Mouse (Mus musculus): ENCODE results near the gene Evx2.

Gene Evx2

DNA sequence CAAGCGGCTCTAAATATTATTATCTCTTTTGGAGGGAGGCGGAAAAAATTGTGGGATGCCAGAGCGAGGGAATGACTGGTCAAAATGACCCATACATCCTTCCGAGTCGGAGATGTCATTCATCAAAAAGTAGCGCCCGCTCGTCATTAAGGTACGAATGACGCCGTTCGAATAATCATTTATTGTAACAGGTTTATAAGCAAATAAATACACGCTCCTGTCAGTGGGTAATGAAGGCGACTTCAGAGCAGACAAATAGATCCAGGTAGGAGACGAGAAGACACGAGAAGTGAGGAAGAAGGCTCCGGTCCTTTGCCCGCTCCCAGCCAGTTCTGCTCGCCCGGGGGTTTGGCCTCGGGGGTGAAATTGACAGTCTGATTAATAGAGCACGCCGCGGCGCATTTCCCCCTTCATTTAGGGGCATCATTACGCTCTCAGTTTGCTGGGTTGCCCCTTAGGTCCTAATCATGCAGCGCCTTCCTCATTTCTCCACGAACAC, at the start of gene Evx2:
Gene Evx2, minus strand, starts transcription at position 51 of the 499 bp plus-strand sequence.
- no peak for DNase-seq (ENCODE audit: low spot score)

DNA sequence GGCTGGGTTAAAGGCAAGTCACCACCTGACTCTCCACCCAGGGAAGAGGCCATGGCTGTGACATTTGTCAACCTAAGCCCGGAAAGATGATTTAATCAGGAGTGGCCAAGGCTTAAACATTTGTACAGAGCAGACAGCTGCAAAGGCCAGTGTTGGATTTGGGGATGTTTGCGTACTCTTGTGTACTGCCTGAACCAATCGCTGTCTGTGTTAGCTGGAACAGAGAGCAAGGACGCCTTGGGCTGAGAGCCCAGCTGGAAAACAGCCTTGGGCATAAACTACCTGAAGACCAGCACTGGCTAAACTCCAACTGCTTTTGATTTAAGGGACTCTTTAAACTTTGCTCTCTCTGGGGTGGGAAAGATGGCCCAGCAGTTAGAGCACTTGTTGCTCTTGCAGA, 49.3 kb upstream of the Evx2 start:
- no peak for DNase-seq (ENCODE audit: low spot score)

DNA sequence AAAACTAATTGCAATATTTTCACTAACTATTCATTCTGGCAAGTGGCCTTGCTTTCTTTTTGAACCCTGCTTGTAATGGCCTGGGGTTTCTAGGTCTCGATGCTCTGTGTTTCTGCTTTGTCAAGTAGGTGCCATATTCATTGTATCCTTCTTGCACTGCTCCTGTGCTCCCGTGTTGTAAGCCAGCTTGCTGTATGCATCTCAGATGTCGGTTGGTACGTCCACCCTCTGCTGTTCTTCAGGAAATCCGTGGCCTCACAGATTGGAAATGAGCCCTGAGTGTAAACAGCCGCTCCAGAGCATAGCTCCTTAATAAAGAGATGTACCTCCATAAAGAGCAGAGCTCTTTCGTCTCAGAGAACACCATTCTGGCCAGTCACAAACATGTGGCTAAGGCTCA, 48.2 kb upstream of the Evx2 start:
- no peak for DNase-seq (ENCODE audit: low spot score)

DNA sequence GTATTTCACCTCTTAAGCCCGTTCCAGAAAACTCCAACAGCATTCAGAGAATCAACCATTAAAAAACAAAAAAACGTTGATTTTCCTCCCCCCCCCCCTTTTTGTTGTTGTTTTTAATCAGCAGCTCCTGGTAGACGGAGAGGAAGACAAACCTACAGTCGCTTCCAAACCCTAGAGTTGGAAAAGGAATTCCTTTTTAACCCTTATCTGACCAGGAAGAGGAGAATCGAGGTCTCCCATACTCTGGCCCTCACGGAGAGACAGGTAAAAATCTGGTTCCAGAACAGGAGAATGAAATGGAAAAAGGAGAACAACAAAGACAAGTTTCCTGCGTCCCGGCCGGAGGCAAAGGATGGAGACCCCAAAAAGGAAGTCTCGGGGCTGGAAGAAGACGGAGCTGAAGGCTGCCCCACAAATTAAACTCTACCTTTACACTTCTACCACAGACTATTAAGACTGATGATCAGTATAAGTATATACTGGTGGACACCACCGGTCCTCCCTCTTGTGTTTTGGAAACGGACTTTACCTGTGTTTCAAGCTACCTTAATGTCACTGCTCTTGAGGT, 47.1 kb upstream of the Evx2 start:
- no peak for DNase-seq (ENCODE audit: low spot score)

DNA sequence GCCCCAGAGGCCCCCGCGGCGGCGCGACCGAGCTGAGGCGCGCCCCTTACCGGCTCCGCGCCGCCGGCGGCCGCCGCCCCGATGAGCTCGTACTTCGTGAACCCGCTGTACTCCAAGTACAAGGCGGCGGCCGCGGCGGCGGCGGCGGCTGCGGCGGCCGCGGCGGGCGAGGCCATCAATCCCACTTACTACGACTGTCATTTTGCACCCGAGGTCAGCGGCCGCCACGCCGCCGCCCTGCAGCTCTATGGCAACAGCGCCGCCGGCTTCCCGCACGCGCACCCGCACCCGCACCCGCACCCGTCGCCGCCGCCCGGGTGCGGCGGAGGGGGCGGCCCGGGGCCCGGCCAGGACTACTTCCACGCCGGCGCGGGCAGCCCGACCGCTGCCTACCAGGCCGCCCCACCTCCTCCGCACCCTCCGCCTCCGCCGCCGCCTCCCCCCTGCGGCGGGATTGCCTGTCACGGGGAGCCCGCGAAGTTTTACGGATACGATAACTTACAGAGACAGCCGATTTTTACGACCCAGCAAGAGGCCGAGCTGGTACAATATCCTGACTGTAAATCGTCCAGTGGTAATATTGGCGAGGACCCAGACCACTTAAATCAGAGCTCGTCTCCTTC, 46.2 kb upstream of the Evx2 start:
- no peak for DNase-seq (ENCODE audit: low spot score)

DNA sequence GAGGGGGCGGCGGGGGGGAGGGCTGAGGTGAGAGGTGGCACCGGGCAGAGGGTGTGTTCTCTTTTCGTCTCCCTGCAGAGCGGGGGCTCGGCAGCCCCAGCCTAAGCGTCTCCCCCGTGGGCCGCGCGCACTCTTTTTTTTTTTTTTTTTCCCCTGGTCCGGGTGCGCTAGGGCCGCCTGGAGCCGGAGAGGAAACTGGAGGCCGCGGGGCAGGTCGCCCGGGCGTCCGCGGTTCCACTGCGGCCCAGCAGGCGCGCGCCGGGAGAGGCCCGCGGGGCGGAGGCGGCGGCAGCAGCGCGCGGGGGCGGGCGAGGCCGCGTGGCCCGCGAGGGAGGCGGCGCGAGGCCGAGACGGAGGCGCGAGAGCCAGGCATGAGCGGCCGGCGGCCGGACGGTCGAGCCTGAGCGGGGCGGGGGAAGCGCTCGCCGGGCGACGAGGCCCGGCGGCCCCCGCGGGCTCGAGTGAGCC, 45.7 kb upstream of the Evx2 start:
- DNase-seq (ENCODE audit: low spot score), result no peak

DNA sequence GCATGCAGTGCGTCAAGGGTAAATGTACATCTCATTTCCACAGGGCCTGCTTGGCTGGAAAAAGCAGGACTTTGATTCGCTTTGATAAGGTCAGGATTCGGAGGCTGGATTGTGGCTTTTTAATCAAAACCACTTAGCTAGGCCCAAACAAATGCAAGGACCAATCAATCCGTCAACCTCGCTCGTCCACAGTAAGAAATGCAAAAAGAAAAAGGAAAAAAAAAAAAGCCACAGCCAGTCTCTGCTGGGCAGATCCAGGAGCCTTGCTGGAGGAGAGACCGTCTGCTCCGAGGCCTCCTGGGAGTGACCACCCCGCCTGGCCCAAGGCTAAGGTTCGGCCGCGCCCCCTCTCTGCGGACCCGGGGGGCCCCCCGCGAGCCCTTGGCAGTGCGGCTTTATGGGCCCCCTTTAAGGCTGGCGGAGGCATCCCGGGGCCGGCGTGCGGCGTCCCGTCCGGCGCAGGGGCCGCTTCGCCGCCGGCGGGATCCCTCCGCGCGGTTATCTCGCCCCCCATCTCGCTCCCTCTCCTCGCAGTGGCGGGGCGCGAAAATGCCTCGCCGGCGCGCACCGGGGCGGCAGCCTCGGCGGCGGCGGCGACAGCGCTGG, 45.1 kb upstream of the Evx2 start, which contains the start of gene Hoxd8:
Gene Hoxd8, plus strand, starts transcription at position 223 of the 606 bp plus-strand sequence.
- no peak for DNase-seq (ENCODE audit: low spot score)

DNA sequence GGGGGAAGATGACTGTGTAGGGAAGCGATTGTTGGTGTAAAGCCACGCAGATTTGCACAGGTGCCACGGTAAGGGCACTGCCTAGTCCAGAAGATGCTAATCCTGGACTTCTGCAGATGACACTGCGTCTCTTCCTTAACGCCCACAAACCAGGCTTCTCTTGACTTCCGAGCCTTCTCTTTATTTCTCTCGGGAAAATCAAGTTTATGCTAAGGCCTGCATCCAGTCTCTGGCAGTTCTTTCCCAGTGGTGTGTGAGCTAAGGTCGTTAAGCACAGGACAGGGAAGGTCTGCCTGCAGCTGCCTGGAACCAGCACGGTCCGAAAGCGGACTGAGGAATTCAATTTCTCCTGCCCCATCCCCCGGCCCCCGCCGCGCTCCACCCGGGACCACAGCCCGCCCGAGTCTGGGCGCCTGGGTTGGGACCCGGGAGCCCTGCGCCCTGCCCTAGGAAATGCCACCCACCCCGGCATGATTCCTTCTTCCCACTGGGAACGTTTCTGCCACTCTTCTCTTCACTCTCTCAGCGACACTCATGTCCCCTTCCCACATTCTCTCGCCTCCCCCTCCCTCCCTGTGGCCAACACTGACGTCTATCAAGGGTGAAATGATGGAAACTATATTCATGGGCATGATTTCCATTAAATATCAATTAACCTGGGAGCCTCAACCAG, 44.5 kb upstream of the Evx2 start:
- DNase-seq (ENCODE audit: low spot score), result no peak

DNA sequence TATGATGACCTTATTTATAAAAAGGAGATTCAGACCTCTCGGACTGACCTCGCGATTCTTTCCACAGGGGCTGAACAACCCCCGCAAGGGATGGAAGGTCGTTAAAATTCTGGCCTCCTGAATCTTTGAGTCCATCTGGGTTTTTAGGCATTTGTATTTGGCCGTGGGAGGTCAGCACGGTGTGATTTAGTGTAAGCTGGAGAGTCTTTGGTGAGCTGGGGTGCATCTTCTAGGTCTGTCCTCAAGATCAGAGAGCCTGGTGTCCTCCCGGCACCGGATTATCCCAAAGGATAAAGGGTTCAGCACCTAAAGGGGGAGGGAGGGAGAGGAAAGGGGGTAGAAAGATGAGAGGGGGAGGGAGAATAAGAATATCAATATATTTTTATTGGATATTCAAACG, 44.0 kb upstream of the Evx2 start:
- no peak for DNase-seq (ENCODE audit: low spot score)

DNA sequence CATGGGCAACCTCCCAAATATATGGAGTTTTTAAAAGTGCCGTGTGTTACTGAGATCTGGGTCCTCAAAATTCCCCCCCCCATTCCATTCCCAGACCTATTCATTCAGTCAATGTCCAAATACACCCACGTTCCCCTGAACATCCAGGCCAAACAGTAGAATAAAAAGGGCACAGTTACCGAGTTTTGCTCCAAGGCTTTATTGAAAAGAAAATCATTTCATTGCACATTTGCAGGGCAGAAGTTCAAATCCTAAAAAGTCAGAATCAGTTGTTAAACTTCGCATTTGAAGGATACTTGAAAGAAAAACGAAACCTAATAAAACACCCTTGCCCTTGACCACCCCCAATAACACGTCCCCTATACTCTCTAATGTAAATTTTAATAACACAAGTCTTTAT, 43.5 kb upstream of the Evx2 start:
- no peak for DNase-seq (ENCODE audit: low spot score)

DNA sequence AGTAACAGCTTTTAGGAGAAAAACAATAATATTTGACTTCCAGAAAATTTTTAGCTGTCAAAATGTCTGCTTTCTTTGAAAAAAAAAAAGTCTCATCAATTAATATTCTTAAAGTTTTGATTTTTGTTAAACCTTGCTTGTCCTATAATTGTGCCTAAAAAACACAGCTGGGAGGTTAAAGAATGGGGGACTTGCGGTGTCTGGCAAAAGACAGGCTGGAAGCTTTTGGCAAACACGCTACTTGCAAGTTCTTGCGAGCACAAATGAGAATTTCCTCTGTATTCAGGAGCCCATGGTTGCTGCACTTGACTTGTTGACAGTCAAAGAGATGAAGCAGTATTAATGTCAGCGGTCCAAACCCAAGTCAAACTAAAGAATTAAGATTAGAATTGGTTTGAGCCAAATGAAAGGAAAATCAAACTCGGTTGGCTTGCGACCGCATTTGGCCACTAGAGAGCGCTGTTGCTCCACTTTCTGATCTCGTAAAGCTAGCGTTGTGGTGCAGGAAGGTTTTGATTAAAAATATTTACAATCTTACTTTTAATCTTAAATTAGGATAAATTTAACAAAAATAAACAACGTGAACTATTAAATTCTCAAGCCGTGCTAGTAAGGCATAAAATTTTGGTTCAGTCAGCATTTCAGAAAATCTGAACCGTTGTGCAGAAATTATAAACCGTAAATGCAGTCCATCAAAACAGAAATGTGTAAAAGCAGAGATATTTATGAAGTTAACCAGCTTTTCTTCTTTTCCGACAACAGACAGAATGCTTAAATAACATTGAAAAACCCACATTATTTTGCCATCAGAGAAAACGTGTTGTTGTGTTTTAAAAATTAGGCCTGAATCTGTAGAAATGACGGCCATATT, 42.8 kb upstream of the Evx2 start:
- DNase-seq (ENCODE audit: low spot score), result peak; percentile 74

DNA sequence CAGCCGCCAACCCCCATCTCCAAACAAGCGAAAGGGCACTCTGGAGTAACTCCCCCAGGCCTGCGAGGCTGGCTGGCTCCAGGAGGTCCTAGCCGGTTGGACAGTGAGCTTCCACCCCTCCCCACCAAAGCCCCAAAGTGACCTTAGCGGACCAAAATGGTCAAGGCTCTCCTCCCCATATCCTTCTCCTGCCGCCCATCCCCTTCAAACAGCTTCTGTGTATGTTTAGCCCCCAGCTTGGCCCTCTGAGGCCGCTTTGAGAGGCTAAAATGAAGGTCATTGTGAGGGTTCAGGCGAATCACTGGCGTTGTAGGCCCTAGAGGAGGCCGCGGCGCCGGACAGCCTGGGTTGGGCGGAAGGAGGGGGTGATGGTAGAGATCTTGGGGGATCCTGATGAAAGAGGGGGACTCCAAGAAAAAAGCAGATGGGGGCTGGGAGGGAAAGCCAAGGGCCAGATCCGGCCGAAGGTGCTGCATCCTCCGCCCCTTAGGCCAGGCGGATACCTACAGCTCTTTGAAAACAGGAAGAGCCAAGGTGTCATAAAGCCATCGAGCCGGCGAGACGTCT, 41.3 kb upstream of the Evx2 start:
- DNase-seq (ENCODE audit: low spot score), result no peak

DNA sequence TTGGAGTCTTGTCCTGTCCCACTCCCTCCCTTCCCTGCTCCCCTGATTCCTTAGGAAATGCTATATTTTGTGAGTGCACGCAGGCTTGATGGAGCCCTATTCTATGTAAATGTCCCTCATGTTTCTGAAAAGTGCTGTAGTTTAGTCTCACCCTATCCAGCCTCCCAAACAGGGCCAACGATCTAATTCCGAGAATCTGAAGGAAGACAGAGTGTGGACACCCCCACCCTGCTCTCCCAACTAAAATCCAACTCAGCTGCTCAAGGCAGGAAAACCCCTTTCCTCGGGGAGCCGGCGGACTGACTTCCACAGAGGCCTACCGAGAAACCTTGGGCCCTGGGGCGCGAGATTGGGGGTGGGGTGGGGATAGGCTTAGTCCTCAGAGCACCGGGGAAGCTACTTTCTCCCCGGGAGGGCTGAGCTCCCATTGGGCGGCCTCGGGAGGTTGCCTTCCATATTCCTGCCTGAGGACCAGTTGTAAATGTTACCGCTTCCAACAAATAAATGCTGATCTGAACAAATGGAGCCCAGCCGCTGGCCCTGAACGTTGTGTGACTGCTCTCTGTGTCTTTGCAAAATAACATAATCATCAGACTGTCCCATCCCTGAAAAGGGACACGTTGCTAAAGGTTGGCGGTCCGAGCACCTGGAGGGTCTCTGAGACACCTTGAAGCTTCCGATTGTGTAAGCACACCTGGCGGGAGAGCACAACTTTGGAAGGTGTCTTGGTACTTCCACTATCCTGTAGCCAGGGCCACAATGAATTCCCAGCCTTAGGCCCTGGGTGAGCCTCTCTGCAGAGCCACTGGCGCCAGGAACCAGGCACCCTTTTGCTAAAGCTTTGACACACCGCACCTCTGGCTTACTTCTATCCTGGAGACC, 40.5 kb upstream of the Evx2 start:
- DNase-seq (ENCODE audit: low spot score), result no peak

DNA sequence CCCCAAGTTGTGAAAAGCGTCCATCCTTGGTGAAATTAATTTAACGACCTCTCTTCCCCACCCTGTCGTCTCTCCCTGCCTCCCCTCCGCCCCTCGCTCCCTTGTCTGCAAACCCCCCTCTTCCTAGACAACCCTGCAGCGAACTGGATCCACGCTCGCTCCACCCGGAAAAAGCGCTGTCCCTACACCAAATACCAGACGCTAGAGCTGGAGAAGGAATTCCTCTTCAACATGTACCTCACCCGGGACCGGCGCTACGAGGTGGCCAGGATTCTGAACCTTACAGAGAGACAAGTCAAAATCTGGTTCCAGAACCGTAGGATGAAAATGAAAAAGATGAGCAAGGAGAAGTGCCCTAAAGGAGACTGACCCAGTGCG, 39.7 kb upstream of the Evx2 start:
- DNase-seq (ENCODE audit: low spot score), result no peak

DNA sequence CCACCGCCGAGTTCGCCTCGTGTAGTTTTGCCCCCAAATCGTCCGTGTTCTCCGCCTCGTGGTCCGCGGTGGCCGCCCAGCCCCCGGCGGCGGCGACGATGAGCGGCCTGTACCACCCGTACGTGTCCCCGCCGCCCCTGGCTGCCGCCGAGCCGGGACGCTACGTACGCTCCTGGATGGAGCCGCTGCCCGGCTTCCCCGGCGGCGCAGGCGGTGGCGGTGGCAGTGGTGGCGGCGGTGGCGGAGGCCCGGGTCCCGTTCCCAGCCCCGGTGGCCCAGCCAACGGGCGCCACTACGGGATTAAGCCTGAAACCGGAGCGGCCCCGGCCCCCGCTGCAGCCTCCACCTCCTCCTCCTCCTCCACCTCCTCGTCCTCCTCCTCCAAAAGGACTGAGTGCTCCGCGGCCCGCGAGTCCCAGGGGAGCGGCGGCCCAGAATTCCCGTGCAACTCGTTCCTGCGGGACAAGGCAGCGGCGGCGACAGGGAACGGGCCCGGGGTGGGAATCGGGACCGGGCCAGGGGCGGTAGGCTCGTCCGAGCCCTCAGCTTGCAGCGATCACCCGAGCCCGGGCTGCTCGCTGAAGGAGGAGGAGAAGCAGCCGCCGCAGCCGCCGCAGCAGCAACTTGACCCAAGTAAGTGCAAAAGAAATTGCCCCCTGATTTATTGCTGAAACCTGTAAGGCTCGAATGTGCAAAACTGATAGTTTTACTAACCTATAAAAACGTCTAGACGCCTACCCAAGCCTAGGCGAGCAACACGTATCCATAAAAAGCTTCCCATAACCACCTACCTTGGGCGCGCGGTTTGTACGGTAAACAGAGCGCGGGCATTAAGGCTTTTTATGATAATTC, 39.1 kb upstream of the Evx2 start:
- no peak for DNase-seq (ENCODE audit: low spot score)

DNA sequence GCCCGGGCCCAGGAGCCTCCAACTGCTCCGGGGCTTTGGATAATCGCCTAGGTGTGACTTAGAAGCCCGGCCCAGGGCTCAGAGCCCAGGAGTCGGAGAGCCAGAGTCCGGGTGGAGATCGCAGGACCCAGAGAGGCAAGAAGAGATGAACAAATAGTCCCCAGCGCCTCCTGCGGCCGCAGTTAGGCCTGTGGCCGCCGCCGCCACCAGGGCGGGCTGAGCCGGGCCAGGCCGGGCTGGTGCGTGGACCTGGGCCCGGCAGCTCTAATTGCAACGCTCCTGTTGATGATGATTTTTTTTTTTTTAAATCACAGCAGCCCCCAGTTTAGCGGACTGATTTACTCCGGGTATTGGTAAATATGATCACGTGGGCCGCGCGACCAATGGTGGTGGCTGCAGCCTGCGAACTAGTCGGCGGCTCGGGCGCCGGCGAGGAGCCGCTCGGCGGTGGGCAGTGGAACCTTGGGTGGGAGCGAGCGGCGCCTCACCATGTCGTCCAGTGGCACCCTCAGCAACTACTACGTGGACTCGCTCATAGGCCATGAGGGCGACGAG, 38.3 kb upstream of the Evx2 start, which contains the start of gene Hoxd9:
Gene Hoxd9, plus strand, starts transcription at position 161 of the 555 bp plus-strand sequence.
- DNase-seq (ENCODE audit: low spot score), result no peak

DNA sequence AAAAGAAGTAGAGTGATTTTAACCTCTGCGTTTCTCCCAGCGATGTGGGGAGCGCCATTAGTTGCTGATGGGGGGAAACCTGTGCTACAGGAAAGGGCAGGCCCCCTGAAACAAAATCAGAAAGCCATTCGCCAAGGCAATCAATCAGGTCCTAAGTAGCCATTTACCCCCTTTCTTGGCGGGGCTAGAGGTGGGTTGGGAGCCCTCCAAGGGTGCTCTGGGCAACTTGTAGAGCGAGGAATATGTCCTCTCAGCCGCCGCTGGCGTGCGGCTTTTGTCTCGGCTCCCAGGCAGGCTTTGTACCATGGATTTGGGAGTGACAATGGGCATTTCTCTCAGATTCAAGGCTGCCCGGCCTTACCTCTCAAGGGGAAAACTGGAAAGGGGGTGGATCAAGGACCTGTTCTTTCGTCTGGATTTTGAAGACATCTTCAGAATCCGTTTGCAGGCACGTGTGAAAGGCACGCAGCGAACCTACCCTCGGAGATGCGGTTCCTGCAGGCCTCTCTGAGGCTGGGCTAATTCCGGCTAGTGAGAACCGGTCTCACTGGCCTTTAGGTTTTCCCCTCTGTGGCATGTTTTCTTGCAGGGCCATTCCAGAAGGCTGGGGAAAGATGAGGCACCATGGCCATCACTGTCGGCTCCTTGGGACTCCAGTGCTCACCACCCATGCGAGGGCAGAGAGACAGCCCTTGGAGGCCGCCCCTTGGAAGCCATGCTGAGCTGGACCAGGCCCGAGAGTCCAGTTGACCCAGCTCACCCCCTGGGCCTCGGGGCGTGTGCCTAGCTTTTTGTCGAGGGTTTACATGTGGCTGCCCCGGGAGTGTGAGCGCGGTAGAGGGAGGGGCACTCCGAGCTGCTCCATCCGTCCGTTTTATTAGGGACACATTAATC, 37.3 kb upstream of the Evx2 start:
- no peak for DNase-seq (ENCODE audit: low spot score)

DNA sequence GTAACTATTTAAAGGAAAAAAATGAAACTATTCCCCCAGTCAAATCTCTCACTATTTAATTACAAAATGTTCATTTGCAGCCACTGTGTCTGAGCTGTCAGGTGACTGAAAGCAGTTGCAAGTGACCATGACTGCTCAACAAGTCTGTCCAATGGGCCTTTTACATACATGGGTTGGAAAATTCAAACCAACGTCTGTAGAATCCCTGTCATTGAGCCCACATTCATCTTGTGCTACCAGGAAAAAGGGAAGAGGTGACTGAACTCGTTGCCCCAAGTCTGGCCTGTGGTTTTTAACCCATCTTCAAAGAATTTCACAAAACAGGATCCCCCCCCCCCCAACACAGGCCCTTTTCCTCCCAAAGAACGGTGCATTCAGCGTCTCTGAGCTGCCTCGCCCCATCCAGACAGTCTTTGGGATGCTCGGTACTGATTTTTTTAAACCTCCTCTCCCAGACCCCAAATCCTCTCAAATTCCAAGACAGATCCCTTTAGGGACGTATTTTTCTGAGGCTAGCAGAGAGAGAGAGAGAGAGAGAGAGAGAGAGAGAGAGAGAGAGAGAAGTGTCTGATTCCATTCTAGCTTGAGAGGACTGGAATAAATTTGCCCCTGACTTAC, 36.6 kb upstream of the Evx2 start:
- DNase-seq (ENCODE audit: low spot score), result no peak

Measured in layer of hippocampus, adult 11-12 months (tissue).